Mouse (Mus musculus) CD4-positive, CD25-positive, alpha-beta regulatory T cell, adult 4 months (primary cell): ENCODE data around the gene Hlx. TPM values are rescaled to one million over a fixed set of nuclear protein-coding genes. Genes with fewer than 3 reads are reported as not detected.

Experiments
- ATAC-seq: one replicate; pipeline ENCODE4 v1.8.0; 2017
- polyA plus RNA-seq, 2 experiments: library from polyadenylated mRNA; unstranded; fragments of 100-300 nt; shearing (Covaris generic); gene quantifications; one replicate each; pipeline ENCODE4 v1.2.1; 2017

Hlx gene
- polyA plus RNA-seq, 2 experiments from 2014 or later = not detected

GRCm38 (mm10) chr1:184713716-184714115 lies 18.7 kb downstream of the Hlx start:
- no peak for ATAC-seq

GRCm38 (mm10) chr1:184707532-184708248 lies 24.7 kb downstream of the Hlx start:
- ATAC-seq = no peak

GRCm38 (mm10) chr1:184704901-184705300 lies 27.5 kb downstream of the Hlx start:
- ATAC-seq = no peak

GRCm38 (mm10) chr1:184699295-184699694 lies 33.1 kb downstream of the Hlx start:
- no peak for ATAC-seq

GRCm38 (mm10) chr1:184695451-184695850 lies 37.0 kb downstream of the Hlx start:
- ATAC-seq = no peak

GRCm38 (mm10) chr1:184692204-184692904 lies 40.1 kb downstream of the Hlx start:
- ATAC-seq = no peak

GRCm38 (mm10) chr1:184691240-184691639 lies 41.2 kb downstream of the Hlx start:
- no peak for ATAC-seq

- no peak for ATAC-seq
Measured at GRCm38 (mm10) chr1:184688026-184688425, 44.4 kb downstream of the Hlx start.

GRCm38 (mm10) chr1:184687512-184687911 lies 44.9 kb downstream of the Hlx start:
- no peak for ATAC-seq

GRCm38 (mm10) chr1:184683541-184683940 lies 48.9 kb downstream of the Hlx start:
- no peak for ATAC-seq

- ATAC-seq = no peak
Measured at GRCm38 (mm10) chr1:184679416-184679965, 52.9 kb downstream of the Hlx start.

- ATAC-seq = no peak
Measured at GRCm38 (mm10) chr1:184677641-184678040, 54.8 kb downstream of the Hlx start.

Other genes starting within 250 kb of the Hlx start
- under 1 TPM in 1 of 2 experiments, not detected in 1; 0.44 TPM for gene Marc1, start 78.7 kb upstream of the Hlx start, polyA plus RNA-seq
- gene Marc2, start 113.8 kb upstream of the Hlx start, polyA plus RNA-seq = 10 to 100 TPM; 10.7 to 32.3 TPM
- gene C130074G19Rik, start 150.6 kb upstream of the Hlx start, polyA plus RNA-seq = not detected